Mouse (Mus musculus) urinary bladder, postnatal 36 days (tissue): Measurements from ENCODE around the gene Ndufa4l2.

Experiments
- DNase-seq, 2 experiments: peaks; one replicate each; pipeline ENCODE4 v3.0.0; 2022; ENCODE audit warnings: low spot score in 2 of 2, mixed read lengths in 1 of 2

Ndufa4l2 gene

DNA sequence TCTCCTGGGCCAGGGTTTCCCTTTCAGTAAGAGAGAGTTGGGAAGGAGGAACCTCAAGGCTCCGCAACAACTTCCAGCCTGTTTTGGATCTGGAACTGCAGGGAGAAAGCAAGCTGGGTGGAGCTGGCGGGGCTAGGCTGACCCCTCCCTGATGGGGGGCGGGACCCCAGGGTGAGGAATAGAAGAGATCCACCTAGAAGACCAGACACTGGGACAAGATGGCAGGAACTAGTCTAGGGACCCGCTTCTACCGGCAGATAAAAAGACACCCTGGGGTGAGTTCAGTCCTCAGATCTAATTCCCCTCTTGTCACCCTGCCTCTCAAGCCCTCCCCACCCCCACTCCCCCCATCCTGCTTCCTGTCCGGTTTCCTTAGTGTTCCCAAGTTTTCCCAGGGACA, at the start of gene Ndufa4l2:
Gene Ndufa4l2, plus strand, starts transcription at position 204 of the 400 bp plus-strand sequence.
- DNase-seq, result no peak

DNA sequence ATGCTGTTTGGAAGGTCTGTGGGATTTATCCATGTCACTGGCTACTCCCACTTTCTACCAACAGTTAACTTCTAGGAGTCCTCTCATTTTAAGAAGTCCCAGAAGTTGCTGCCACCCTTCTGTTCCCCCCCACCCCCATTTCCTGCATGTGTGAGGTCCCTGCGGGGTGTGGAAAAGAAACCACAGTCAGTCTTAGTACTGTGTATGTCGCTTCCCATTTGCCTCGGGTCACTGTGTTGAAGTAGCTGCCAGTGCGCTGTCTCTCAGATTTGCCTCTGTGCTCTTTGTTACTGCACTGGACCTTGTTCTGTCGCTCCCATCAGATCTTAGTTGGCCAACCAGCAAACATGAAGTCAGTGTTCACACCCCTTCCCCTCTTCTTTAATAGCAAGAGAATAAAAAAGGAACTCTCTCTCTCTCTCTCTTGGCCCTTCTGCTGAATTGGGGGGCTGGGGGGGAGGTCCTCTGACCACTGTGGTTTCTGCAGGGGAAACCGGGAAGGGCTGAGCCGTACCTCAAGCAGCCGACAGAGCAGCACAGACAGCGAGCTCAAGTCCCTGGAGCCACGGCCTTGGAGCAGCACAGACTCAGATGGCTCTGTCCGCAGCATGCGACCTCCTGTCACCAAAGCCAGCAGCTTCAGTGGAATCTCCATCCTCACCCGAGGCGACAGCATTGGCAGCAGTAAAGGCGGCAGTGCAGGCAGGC, 43.3 kb upstream of the Ndufa4l2 start:
- no peak for DNase-seq

DNA sequence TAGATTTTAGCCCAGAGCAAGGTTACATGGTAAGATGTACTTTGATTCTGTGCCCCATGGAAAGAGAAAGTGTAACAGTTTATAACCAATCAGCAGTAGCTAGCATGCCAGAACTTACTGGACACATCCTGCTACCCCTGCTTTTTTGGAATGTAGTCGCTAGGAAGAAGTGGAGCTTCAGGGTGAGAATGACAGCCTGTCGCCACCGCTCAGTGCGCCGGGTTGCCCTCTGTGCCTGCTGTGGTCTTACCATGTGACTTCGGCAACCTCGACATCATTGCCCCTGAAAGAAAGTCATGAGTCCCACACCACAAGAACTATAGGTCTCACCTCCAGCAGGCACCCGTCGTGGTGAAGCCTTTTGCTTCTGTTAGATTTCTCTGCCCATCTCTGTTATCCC, 42.0 kb upstream of the Ndufa4l2 start:
- DNase-seq, result no peak

DNA sequence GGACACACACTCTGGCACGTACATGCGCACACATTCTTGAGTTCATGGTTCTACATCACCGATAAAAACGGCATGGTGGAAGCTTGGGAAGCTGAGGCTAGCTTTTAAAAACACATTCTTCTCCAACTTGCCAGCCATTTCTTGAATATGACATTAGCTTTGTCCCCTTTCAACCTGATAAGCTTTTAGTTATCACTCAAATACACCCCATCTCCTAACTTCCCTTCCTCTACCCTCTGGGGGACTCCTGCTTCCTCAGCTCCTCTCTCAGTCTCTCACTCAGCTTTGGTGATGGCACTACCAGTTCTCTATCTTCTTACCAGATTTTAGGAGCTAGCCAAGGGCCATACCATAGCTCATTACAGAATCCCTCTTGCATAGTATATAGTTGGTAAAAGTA, 39.6 kb upstream of the Ndufa4l2 start:
- DNase-seq, result no peak

DNA sequence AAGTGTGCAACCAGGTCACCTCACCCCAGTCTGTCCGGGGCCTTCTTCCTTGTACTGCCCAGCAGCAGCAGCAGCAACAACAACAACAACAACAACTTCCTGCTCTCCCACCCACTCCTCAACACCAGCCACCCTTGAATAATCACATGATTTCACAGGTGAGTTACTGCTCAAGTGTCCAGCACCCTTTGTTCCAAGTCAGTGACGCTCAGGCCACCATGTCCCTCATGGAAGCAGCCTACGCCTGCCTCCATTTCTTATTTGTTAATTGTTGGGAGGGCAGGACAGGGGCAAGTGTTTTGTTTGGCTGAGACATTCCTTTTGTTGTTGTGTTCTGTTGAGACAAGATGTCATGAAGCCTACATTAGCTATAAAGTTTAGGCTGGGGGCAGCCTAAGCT, 38.2 kb upstream of the Ndufa4l2 start:
- no peak for DNase-seq

DNA sequence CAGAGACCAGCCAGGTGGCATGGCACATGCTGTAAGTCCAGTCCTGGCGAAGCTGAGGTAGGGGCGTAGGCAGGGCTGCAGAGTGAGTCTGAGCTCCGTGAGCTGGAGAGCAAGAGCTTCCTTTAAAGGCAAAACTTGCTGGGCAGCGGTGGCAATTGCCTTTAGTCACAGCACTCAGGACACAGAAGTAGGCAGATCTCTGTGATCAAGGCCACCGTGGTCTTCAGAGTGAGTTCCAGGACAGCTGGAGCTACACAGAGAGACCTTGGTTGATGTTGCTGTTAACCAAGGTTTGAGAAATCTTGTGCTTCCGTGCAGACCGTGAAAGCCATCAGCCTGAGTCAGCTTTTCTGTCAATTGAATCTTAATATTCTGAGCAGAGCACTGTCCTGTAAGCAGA, 37.5 kb upstream of the Ndufa4l2 start:
- no peak for DNase-seq

DNA sequence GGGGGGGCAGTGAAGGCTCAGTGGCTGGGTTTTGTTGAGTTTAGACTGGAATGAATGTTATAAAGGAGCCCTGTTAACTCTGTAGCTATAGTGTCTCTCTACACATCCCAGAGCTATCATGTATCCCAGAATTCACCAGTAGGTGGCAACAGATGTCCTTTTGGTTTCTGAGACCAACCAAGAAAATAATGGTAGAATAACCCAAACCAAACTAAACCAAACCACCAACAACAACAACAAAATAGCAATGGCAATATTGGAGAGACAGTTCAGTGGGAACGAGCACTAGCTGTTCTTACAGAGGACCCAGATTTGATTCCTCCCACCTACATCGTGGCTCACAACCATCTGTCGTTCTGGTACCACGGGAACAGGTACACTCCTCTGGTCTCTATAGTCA, 35.6 kb upstream of the Ndufa4l2 start:
- DNase-seq, result no peak

DNA sequence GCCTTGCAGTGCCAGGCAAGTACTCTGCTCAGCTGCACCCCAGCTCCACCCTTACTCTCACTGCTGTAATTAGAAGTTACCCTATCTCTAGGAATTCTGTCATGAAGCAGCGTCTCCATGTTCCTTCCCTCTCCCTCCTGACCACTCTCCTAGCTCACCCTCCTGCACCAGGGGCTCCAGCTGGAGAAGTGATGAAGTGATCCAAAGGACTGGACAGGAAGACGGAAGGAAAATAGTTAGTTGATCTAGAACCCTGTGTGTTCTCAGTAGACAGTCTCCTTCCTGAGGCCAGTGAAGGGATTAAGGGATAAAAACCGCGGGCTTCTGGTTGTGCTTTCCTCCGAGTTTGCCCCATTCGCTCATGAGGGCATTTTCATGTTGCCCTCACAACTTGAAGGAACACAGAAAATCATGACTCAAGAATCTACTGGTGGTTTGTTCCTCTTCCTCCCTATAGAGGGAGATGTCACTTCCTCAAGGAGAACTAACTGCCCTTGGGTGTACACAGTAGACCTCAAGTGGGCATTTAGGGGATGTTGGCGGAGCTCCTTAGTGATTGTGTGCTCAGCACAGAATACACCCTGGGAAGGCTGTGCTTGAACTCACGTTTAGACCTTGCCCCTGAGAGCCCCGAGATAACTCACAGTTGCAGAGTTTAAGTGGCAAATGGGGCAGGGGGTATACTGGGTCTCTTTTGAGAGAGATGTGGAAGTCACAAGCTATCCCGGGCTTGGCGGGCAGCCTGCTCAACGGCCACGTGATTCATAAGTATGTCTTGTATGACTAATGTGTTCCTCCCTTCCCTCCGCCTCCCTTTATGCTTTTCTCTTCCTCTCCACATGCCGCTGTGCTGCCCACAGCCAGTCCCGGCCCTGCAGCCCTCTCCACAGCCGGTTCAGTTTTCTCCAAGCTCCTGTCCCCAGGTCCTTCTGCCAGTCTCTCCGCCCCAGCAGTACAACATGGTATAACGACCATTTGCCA, 33.6 kb upstream of the Ndufa4l2 start:
- peak; percentile 38 to 63 for DNase-seq

DNA sequence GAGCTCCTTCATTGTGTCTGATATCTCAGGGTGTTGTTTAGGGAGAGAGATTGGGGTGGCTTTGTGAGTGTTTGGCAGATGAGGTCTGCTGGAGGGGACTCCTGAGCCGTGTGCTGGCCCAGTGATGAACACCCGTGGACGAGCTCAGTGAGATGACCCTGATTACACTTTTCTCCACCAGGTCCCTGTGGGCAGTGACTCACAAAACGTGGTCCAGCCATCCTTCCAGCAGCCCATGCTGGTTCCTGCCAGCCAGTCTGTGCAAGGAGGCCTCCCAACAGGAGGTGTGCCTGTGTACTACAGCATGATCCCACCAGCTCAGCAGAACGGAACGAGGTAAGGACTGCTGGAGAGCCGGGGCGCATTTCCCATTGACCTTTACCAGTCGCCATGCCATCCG, 29.5 kb upstream of the Ndufa4l2 start:
- no peak for DNase-seq

DNA sequence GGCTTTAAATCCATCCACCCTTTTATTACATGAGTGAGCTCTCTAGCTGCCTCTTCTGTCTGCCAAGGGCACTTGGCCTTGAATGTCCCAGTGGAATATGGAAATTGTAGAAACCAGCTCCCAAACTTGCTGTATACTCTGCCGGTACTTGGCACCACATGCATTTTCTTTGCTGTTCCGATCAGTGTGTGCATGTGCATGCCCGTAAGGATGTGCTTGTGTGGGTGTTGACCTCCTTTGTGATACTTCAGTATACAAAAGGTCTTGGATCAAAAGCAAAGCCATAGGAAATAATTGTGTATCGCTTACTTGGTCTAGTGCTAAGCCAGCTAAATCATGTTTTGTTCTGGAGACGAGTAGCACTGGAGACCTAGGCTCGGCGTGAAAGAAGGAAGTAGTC, 25.9 kb upstream of the Ndufa4l2 start:
- no peak for DNase-seq

DNA sequence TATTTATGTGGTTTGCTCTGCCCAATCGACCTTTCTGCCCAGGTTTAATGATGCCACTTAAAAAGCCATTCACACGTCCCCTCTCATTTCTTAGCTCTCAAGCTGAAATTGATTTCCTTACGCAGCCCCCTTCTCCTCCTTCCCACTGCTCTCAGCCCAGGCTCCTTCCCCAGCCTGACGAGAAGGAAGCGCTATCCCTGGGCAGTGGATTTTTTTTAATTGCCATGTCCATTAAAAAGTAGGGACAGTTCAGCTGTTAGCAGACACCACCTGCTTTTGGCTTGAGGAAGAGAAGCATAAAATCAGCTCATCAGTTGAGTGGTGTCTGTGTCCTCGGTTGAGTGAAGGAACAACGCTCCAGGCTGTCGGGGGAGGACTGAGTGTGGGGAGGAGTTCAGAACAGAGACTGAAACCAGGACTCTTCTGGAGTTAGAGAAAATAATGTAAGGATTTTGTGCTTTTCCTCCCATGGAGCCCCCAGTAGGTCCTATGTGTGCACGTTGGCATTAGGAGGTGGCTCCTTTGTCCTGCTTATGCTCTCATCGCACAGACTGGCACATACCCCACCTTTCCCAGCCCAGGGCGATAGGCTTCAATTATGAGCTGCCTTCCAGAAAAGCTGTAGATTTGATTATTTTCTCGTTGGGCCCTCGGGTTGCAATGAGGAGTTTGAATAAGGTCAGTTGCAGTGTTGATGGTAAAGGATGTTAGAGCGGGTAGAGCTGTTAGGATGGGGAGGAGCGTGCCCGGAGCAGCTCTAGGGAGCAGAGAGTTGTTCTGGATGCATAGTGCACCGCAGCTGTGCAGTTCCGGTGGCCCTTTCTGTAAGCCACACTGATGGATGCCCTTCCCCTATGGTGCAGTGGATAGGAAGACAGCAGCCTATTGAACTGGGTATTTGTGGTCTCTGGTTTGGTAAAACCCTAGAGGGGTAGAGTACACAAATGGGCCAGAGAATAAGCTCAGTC, 24.3 kb upstream of the Ndufa4l2 start:
- no peak for DNase-seq

DNA sequence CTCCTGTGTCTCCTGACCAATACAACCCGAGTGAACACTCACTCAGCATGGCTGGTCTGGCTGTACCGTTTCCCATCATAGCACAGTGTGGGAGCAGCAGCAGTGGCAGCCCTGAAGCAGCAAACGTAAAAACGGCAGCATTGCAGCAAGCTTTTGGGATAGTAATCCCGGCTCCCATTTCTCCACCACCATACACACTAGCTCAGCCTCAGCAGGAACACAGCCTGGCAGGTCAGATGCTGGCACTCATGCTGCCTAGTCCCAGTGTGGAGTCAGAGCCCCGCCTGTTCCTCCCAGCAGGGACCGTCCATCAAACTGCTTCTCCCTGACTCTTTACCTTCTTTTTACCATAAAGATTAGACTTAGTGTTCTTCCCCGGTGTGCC, 23.6 kb upstream of the Ndufa4l2 start:
- no peak for DNase-seq

DNA sequence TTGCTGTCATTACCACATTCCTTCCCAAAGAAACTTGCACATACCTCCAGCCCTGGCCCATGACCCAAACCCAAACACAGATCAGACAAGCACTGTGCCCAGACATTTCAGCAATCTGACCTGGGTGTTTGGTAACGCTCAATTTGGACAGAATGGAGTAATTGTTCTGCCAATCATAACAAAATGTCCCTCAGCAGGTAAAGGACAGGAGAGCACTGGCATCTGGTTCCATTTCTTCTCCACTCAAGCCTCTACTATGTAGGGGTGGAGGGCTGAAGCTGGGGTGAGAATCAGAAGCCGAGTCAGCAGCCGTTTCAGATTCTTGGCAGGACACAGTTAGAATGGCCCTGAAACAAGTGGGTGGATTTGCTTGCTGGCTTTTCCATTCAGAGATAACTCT, 22.6 kb upstream of the Ndufa4l2 start:
- DNase-seq, result no peak

DNA sequence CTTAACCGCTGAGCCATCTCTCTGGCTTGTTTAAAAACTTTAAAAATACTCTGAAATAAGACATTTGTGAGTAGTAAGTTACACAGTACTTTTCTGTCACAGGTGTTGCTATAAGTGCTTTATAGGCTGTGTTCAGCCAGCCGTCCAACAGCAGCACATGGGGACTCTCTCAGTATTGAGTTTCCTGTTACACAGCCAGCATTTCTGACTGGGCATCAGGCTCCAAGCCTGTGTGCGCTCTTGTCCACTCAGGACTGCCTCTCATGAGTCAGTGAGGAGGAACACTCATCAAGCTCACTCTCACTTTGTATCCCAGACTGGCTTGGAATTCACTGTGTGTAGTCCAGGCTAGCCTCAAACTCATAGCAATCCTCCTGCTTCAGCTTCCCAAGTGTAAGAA, 18.6 kb upstream of the Ndufa4l2 start:
- DNase-seq, result no peak

DNA sequence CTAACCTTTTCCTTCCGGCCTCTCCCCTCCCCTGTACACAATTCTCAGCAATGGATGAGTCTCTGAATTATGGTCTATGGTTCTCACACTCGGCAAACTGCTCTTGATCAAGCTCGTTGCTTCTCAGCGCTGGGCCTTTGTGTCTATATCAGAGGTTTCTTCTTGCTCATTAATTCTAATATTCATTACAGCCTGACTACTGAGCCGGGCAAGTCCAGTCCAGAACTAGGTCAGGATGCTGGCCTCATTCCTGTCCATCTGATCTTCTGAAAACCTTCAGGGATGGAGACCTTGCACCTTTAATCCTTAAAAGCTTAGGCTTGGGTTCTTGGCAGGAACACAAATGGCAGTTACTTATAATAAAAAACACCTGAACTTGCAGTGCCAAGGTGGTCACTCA, 15.3 kb upstream of the Ndufa4l2 start:
- no peak for DNase-seq

DNA sequence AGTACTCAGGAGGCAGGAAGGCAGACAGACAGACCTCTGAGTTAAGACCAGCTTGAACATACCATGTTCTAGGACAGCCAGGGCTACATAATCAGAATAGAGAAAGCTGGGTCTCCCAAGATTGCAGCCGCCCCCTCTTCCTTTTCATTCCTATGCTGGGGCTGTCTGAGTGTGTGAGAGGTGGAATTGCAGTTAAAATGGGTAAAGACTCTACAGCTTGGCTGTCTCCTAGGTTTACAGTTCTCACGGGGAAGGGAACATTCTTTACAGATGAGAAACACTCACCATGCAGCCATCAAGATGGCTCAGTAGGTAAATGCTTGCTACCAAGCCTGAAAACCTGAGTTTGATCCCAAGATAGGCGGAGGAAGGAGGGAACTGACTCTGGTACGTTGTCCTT, 14.7 kb upstream of the Ndufa4l2 start:
- no peak for DNase-seq

DNA sequence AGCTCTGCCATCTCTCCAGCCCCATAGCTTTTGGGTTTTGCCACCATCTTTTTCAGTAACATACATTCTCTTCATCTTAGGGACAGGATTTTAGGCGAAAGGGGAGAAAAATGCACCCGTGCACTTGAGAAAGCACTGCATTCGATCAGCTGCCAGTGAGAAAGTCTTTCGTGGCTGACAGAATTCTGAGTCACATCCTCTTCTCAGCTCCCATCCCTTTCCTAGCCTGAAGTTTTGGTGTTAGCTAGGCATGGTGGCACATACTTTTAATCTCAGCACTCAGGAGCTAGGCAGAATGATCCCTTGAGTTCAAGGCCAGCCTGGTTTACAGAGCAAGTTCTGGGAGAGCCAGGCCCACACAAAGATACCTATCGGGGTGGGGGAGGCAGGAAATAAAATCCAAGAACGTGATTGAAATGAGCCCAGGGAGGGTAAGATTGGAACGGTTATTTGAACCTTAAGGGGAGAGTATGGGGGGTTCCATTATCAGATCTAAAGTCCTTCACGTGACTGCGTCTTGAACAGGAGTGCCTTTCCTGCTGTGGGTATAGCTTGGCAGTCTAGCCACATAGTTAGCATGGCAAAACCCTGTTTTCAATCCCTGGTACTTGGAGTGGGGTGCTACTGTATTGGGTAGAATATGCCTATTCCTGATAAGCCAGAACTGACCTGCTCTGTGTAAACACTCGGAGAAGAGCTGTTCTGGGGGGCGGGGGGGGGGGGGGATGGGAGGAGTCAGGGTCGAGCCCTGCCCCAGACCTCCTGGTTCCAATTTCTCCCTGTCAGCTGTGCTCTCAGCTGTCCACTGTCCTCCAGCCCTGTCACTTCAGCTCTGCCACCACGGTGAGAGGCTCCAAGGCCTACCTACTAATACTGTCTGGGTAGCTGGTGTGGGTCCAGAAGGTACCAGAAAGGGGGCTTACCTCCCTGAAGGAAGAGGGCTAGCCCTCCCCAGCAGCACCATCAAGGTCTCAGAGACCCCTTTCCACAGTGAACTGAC, 13.6 kb upstream of the Ndufa4l2 start, which contains the start of gene Stac3:
Gene Stac3, plus strand, starts transcription at position 793 of the 1,000 bp plus-strand sequence.
- no peak for DNase-seq

DNA sequence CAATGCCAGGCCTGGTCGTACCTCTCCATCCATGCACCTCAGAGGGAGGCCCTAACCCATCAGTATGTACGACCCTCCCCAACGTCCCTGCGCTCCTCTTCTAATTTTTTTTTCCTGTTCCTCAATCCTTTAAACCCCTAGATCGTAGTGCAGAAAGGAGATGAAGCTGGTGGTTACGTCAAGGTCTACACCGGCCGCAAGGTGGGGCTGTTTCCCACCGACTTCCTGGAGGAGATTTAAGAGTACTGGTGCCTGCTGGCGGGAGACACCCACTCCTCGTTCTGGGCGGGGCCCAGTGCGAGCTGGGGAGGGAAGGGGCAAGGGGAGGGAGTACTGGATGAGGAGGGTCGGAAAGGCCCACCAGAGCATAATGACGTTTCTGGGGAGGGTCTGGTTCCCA, 6.5 kb upstream of the Ndufa4l2 start:
- peak; percentile 52 to 70 for DNase-seq

DNA sequence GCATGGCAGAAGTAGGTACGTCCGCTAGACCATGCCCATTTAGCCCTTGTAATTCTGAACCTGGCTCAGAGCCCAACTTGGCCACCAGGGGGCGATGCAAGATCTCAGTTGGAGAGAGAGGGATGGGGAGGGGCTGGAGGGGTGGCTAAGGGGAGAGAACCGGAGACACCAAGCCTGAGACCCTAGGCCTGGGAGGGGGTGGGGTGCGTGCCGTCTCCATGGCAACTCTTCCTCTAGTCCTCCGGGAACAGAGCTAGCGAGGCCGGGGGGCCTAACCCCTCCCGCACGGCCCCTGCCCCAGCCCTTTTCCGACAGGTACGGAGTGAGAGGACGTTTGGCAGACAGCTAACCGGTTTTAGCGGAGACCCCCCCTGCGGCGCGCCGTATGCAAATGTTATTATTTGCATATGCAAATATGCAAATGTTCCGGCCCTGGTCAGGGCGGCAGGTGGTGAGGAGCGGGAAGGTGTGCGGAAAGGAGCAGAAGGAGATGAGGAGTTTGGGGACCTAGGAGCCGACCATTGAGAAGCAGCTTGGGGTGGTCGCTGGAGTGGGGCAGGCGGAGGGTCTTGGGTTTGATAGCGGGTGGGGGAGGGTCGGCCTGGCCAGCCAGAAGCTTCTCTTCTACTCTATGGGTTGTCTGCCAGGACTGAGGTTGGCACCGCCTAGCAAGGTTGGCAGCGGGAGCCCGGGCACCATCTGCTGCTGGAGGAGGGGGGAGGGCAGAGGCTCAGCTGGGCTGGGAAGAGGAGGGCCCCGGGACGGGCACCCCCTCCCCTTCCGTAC, 5.5 kb upstream of the Ndufa4l2 start:
- DNase-seq, result peak; percentile 65 to 79
